Mouse (Mus musculus) kidney, adult 2 months (tissue): Measurements from ENCODE around the gene Ankrd39. TPM values are rescaled to one million over a fixed set of nuclear protein-coding genes. Genes with fewer than 3 reads are reported as not detected.

ENCODE experiments used
- DNase-seq: peaks from one replicate; pipeline ENCODE4 v3.0.0; 2021
- H3K27ac ChIP-seq: fragments of 200-500 bp; 2 replicates; pipeline ENCODE4 v1.5.1; 2012; ENCODE audit warnings: low read depth, low read length, control low read depth, inconsistent platforms; ENCODE audit not compliant: insufficient read depth
- H3K27me3 ChIP-seq: fragments of 200-500 bp; replicated peaks from 2 replicates; pipeline ENCODE4 v1.6.1; 2012; ENCODE audit warnings: mild to moderate bottlenecking, moderate library complexity, low read length, inconsistent platforms; ENCODE audit not compliant: control insufficient read depth, insufficient read depth
- H3K36me3 ChIP-seq: fragments of 200-500 bp; 2 replicates; pipeline ENCODE4 v1.6.1; 2012; ENCODE audit warnings: mild to moderate bottlenecking, moderate library complexity, low read length, inconsistent platforms; ENCODE audit not compliant: control insufficient read depth, insufficient read depth
- H3K4me1 ChIP-seq: fragments of 200-500 bp; 2 replicates; pipeline ENCODE4 v1.6.1; 2011; ENCODE audit warnings: low read length; ENCODE audit not compliant: control insufficient read depth, insufficient read depth
- H3K4me3 ChIP-seq: fragments of 200-500 bp; 2 replicates; pipeline ENCODE4 v1.5.1; 2011; ENCODE audit warnings: mild to moderate bottlenecking, low read depth, low read length, control low read depth; ENCODE audit not compliant: insufficient read depth
- CTCF ChIP-seq: fragments of 200-500 bp; conservative IDR thresholded peaks from 2 replicates; pipeline ENCODE4 v1.5.1; 2011; ENCODE audit warnings: low read depth, mild to moderate bottlenecking, control low read depth, low read length, moderate library complexity, mixed read lengths; ENCODE audit not compliant: insufficient read depth, insufficient read length
- POLR2A ChIP-seq: fragments of 200-500 bp; IDR thresholded peaks from one replicate; pipeline ENCODE4 v1.6.1; 2011; ENCODE audit warnings: low read depth, low read length, control low read depth
- WGBS: fragments of 180-500 bp; shearing (Covaris S2); methylation state at CpG from one replicate; pipeline ENCODE4 v1.1.7; 2018; 5-methylcytosine and 5-hydroxymethylcytosine counted together
- polyA plus RNA-seq: library from polyadenylated mRNA; depleted of rRNA; stranded (reverse); fragments of >200 nt; gene quantifications from 2 replicates; pipeline ENCODE4 v1.2.3, GENCODE M21; 2012

The Ankrd39 gene
- polyA plus RNA-seq, 1 experiment, result 16.8 TPM

DNA sequence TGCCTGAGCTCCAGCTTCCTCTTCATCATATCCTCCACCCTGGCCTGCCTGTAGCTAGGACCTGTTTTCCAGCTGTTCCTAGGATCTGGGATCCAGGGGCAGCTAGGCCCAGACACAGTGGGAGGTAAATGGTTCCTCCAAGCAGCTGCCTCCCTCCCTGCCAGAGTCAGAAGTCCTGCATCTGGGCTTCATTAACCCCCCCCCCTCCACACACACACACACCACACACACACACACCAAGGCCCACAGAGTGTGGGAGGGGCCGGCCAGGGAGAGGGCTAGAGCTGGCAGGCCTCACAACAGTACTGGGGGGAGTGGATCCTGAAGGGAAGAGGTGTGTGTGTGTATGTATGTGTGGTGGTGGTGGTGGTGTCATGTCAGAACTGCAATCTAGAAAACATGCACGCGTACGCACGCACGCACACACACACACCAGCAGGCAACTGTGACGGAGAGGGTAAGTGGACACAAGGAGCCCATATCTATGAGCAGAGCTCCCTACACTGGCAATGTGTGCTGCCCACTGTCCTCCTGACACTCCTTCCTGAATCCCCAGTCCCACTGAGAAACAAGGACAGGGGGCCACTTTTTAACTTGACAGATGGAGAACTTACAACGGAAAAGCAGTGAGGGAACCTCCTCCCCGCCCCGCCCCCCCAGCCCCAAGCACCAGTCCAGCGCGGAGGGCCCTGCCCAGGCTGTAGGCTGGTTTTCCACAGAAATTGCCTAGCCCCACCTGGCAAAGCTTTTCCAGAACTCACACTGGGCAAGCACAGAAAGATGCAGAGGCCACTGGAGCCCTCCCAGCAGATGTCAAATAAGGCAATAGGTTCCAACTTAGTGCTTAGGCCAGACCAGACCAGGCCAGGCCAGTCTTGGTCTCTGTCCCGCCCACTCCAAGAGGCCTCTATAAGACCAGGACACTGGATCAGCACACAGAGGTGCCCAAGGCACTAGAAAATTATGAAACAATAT is 41.5 kb upstream of the Ankrd39 start:
- H3K27ac ChIP-seq, result peak overlapping the region; percentile 36
- WGBS, result 53% methylated on average over 13 of the region's 13 CpGs
- DNase-seq, result peak; percentile 47
- H3K4me3 ChIP-seq, result no peak overlapping the region
- TF ChIP-seq POLR2A (no peak), CTCF (no peak)
- no peaks in the 10 kb centered on the region for H3K36me3 ChIP-seq
- peaks cover 7% of the 10 kb centered on the region; the same call in 1 of the 2 replicates for H3K4me1 ChIP-seq
- H3K27me3 ChIP-seq, result no peaks in the 10 kb centered on the region

DNA sequence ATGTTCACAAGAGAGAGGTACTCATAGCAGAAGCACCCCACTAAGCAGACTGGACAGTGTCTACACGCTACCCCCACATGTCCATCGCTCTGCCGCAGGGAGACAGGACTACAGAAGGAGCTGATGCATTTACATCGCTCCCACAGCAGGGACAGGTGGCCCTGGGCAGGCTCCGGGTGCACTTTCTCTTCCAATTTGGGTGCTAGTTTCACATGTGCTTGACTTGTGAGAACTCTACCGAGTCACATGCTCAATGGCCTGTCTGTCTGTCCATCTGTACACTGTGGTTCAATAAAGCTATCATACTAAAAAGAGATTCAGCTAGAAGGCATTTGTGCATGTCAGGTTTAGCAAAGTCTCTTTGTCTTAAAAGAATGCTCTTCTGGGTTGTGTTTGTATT is 40.6 kb upstream of the Ankrd39 start:
- DNase-seq, result no peak
- Histone ChIP-seq H3K27me3 (no peaks in the 10 kb centered on the region), H3K4me3 (no peak overlapping the region), H3K27ac (no peak overlapping the region), H3K4me1 (peaks cover 7% of the 10 kb centered on the region; the same call in 1 of the 2 replicates), H3K36me3 (no peaks in the 10 kb centered on the region)
- WGBS, result 93% methylated on average over 6 of the region's 6 CpGs
- TF ChIP-seq CTCF, result no peak
- no peak for TF ChIP-seq POLR2A

- TF ChIP-seq POLR2A (no peak), CTCF (no peak)
- Histone ChIP-seq H3K4me1 (peaks cover 7% of the 10 kb centered on the region; the same call in 1 of the 2 replicates), H3K36me3 (no peaks in the 10 kb centered on the region), H3K4me3 (no peak overlapping the region), H3K27me3 (no peaks in the 10 kb centered on the region), H3K27ac (no peak overlapping the region)
- WGBS, result 77% methylated on average over 4 of the region's 4 CpGs
- DNase-seq, result no peak
Observed at GRCm38 (mm10) chr1:36586288-36586687, 39.0 kb upstream of the Ankrd39 start.

DNA sequence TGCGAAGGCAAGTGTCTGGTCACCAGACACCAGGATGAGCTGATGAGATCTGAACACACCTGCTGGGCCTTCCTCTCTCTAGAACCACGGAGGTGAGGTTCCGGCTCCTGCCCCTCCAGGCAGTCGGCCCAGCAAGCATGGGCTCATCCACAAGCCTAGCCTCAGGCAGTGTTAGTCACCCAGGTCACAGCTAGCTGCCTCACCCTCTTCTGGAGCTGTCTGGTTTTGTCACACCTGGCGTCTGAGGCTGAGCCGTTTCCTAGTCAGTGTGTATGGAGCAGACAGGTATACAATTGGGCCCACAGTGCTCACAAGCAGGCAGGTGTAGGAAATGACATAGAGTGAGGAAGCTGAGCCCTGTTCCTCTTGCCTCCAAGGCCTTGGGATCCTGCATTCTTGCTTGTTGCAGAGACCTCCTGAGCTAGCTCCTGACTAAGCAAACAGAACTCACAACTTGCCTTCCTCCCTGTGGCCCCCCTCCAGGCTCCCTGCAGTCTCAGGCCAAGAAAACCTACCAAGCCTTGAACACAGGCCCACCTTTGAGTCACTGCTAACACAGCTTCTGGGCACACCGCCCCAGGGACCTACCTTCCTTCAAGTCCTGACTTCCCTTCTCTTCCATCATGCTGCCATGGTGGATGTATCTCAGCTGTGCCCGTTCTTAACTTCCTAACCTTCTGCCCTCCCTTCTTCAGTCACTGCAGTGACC is 36.3 kb upstream of the Ankrd39 start:
- 80% methylated on average over 8 of the region's 8 CpGs for WGBS
- TF ChIP-seq POLR2A (no peak), CTCF (no peak)
- no peaks in the 10 kb centered on the region for H3K36me3 ChIP-seq
- H3K27me3 ChIP-seq, result no peaks in the 10 kb centered on the region
- H3K4me1 ChIP-seq, result peaks cover 18% of the 10 kb centered on the region; the same call in 1 of the 2 replicates
- H3K4me3 ChIP-seq, result no peak overlapping the region
- H3K27ac ChIP-seq, result no peak overlapping the region
- DNase-seq, result no peak

GRCm38 (mm10) chr1:36582211-36582610 is 35.0 kb upstream of the Ankrd39 start:
- Histone ChIP-seq H3K4me3 (no peak overlapping the region), H3K4me1 (peaks cover 15% of the 10 kb centered on the region; the same call in 1 of the 2 replicates), H3K27me3 (no peaks in the 10 kb centered on the region), H3K36me3 (no peaks in the 10 kb centered on the region), H3K27ac (no peak overlapping the region)
- no peak for TF ChIP-seq CTCF
- TF ChIP-seq POLR2A, result no peak
- no peak for DNase-seq
- WGBS, result 80% methylated on average over 8 of the region's 8 CpGs

DNA sequence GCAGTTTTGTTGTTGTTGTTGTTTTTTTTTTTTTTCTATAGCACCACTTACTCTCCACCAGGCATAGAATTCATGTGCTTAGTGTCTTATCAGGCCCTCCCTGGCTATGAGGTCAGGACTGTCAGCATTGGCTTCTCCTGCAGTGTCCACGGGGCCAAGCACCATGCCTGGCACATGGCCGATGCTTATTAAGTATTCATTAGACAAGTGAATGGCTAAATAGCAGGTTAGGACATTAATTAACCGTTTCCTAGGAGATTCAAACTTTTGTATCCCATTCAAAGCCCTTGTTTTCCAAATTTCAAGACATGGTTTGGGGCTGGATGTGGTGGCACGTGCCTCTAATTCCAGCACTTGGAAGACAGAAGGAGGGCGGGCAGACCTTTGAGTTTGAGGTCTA is 34.0 kb upstream of the Ankrd39 start:
- TF ChIP-seq CTCF (no peak), POLR2A (no peak)
- no peaks in the 10 kb centered on the region for H3K36me3 ChIP-seq
- H3K4me1 ChIP-seq, result peaks cover 15% of the 10 kb centered on the region; the same call in 1 of the 2 replicates
- WGBS, result 70% methylated on average over 5 of the region's 5 CpGs
- no peak overlapping the region for H3K27ac ChIP-seq
- no peaks in the 10 kb centered on the region for H3K27me3 ChIP-seq
- no peak for DNase-seq
- H3K4me3 ChIP-seq, result no peak overlapping the region
